Mouse (Mus musculus): ENCODE results near the gene Olfr54. TPM values are rescaled to one million over a fixed set of nuclear protein-coding genes. Genes with fewer than 3 reads are reported as not detected.
"Not testable (repeated sequence)": the region's sequence is repeated elsewhere in the genome, so short reads cannot be mapped to it uniquely, and the experiment has no call there.

Gene Olfr54
- not detected in 2 replicates for polyA plus RNA-seq (2015; fragmentation: Nextera tagmentation; extraction: Ambion mirVana)

DNA sequence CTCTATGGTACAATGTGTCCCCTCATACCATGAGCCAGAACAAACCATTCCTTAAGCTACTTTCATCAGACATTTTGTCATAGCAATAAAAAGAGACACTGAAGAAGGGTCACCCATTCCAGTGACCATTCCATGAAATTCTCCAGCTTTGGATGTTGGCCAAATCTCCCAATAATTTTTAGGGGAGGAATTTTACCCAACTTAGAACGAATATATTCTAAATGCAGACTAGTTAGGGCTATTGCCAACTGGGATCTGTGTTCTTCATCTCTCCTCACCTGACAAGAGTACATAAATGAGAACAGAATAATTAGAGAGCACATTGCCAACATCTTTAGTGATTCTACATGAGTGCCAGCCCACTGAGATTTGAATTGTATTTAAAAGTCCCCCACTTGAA lies at the start of gene Olfr54:
Gene Olfr54, plus strand, starts transcription at position 301 of the 400 bp plus-strand sequence.
- no peak for ATAC-seq (ENCODE audit: low FRiP score)
- H3K4me3 ChIP-seq: no peak within 1 kb of the TSS
- no peak within 1 kb of the TSS for H3K27ac ChIP-seq
- no peak within 1 kb of the TSS for H3K9ac ChIP-seq
- 76% methylated on average over 1 of the region's 1 CpGs for WGBS
- no peaks in the 10 kb centered on the region for H3K36me3 ChIP-seq
- H3K4me2 ChIP-seq: no peak within 1 kb of the TSS
- H3K4me1 ChIP-seq (replicated peaks): no peaks in the 10 kb centered on the region
- no peaks in the 10 kb centered on the region for H3K9me3 ChIP-seq
- no peaks in the 10 kb centered on the region for H3K27me3 ChIP-seq

DNA sequence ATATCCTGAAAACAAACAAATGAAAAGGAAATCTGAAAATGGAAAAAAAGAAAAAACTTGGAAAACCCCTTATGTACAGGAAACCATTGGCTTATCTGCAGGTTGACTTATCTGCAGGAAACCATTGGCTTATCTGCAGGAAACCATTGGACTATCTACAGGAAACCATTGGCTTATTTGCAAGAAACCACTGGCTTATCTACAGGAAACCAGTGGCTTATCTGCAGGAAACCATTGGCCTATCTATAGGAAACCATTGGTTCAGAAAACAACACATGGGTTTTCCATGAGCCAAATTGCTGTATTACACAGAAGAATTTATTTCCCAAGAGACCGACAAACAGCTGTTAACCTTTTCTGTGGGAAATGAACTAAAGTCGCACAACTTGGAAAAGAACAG lies 49.1 kb upstream of the Olfr54 start:
- Histone ChIP-seq H3K4me2 (no peak overlapping the region), H3K9ac (no peak overlapping the region), H3K27me3 (0 out of 2 replicates have a peak, but pooled peaks cover 3% of the 10 kb centered on the region), H3K27ac (no peak overlapping the region), H3K4me1 (replicated peaks) (no peaks in the 10 kb centered on the region), H3K9me3 (no peaks in the 10 kb centered on the region), H3K4me3 (no peak overlapping the region), H3K36me3 (no peaks in the 10 kb centered on the region)
- 93% methylated on average over 2 of the region's 2 CpGs for WGBS
- no peak for ATAC-seq (ENCODE audit: low FRiP score)

DNA sequence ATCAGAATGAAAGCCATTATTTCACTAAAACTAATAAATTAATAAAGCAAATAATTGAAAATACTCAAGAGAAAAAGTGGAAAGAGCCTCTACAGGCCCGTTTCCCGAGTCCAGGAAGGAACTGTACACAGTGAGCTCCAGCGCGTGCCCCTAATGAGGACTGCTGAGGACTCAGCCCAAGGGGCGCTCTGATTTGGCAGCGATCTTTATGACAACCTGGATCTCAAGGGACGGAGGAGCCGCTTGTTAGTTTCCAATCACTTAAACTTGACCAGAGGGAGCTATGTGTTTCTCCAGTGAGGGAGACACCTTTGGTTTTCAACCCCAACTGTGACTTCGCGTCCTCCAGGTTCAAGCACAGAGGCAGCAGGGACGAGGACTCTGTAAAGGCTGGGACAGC lies 47.8 kb upstream of the Olfr54 start, which contains the start of gene Olfr1378:
Gene Olfr1378, plus strand, starts transcription at position 301 of the 400 bp plus-strand sequence.
- no peak for ATAC-seq (ENCODE audit: low FRiP score)
- 88% methylated on average over 11 of the region's 11 CpGs for WGBS
- Histone ChIP-seq H3K4me3 (no peak within 1 kb of the TSS), H3K9me3 (no peaks in the 10 kb centered on the region), H3K27me3 (0 out of 2 replicates have a peak, but pooled peaks cover 3% of the 10 kb centered on the region), H3K27ac (no peak within 1 kb of the TSS), H3K9ac (no peak within 1 kb of the TSS), H3K4me1 (replicated peaks) (no peaks in the 10 kb centered on the region), H3K4me2 (no peak within 1 kb of the TSS), H3K36me3 (no peaks in the 10 kb centered on the region)

DNA sequence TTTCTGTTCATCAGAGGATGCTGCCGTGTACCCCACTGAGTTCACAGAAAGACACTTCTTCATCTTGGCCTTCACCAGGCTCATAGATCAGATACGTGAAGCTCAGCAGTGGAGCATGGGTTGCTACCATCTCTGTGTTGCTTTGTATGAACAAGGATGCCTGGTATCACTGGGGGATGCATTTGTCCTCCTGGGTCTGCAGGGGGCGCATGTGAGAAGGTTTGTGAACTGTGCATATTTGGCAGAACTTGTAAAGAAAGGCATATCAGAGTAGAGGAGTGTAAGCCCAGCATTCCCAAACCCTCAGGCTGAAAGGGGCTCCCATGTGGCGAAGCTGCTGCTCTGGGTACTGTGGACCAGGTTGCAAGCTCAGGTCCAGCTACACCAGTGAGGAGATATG lies 36.8 kb upstream of the Olfr54 start:
- no peaks in the 10 kb centered on the region for H3K4me1 ChIP-seq (replicated peaks)
- no peaks in the 10 kb centered on the region for H3K36me3 ChIP-seq
- no peak overlapping the region for H3K27ac ChIP-seq
- ATAC-seq (ENCODE audit: low FRiP score): no peak
- no peak overlapping the region for H3K4me2 ChIP-seq
- H3K4me3 ChIP-seq: no peak overlapping the region
- no peaks in the 10 kb centered on the region for H3K9me3 ChIP-seq
- no peaks in the 10 kb centered on the region for H3K27me3 ChIP-seq
- H3K9ac ChIP-seq: no peak overlapping the region
- WGBS: 74% methylated on average over 4 of the region's 4 CpGs

DNA sequence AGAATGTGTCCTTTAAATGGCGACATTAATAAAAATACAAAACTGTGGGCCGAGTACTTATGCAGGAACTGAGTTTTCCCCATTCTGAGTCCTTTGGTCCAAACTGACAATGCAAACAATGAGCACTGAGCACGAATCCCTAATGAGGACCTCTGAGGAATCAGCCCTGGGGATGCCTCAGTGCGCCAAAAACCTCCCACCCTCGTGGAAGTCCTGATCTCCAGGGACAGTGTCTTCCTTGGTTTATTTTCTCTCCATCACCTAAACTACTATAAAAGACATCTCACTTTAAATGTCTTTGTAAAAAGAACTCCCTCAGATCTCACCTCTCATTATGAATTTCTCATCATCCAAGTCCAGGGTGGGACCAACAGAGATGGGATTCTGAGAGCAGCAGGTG lies 32.4 kb upstream of the Olfr54 start, which contains the start of gene Olfr1377:
Gene Olfr1377, plus strand, starts transcription at position 301 of the 400 bp plus-strand sequence.
- H3K27ac ChIP-seq: no peak within 1 kb of the TSS
- no peak for ATAC-seq (ENCODE audit: low FRiP score)
- H3K4me1 ChIP-seq (replicated peaks): no peaks in the 10 kb centered on the region
- 65% methylated on average over 5 of the region's 5 CpGs for WGBS
- H3K4me2 ChIP-seq: no peak within 1 kb of the TSS
- H3K9ac ChIP-seq: no peak within 1 kb of the TSS
- H3K27me3 ChIP-seq: no peaks in the 10 kb centered on the region
- H3K9me3 ChIP-seq: no peaks in the 10 kb centered on the region
- no peaks in the 10 kb centered on the region for H3K36me3 ChIP-seq
- H3K4me3 ChIP-seq: no peak within 1 kb of the TSS

DNA sequence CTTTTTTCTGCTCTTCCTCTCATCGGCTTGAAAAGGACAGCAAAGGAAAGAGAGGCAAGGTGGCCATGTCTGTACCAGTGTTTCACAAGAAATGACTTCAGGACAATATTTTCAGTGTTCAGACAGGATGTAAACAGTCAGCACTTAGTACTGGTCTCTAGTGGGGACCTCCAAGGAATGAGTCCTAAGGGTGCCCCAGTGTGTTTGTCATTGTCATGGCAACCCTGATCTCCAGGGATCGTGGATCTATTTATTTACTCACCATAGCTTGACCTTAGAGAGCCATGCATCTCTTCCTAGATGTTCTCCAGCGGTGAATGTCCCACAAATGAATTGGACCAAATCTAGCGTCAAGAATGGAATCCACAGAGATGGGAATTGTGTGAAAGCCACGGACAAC lies 10.7 kb upstream of the Olfr54 start, which contains the start of gene Olfr51:
Gene Olfr51, plus strand, starts transcription at position 301 of the 400 bp plus-strand sequence.
- 80% methylated on average over 5 of the region's 5 CpGs for whole genome bisulfite sequencing

DNA sequence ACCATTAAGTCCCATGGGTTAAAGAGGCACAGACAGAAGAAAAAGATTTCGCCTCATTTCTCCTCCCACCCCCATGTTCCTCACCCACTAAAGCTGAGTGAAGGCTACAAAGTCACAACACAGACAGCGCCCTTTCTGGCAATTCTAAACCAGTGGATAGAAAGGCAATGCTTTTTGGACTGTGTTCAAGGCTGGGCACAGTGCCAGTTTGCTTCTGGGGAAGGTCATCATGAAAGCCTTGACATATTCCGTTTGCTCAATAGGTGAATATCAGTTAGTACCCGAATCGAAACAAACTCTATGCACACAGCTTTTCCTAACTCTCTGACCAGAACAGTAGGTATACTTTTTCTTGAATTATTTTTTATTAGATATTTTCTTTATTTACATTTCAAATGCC lies 2.2 kb upstream of the Olfr54 start:
- Histone ChIP-seq H3K27ac (no peak overlapping the region), H3K9ac (no peak overlapping the region), H3K4me3 (no peak overlapping the region), H3K9me3 (no peaks in the 10 kb centered on the region), H3K36me3 (no peaks in the 10 kb centered on the region), H3K4me2 (no peak overlapping the region), H3K27me3 (no peaks in the 10 kb centered on the region), H3K4me1 (replicated peaks) (no peaks in the 10 kb centered on the region)
- WGBS: 74% methylated on average over 5 of the region's 5 CpGs
- ATAC-seq (ENCODE audit: low FRiP score): no peak

More for the DNA sequence above, 10.7 kb upstream of the Olfr54 start, which contains the start of gene Olfr51:
- Histone ChIP-seq H3K27me3 (no peaks in the 10 kb centered on the region), H3K27ac (no peak within 1 kb of the TSS), H3K4me1 (replicated peaks) (no peaks in the 10 kb centered on the region), H3K4me2 (no peak within 1 kb of the TSS), H3K9me3 (no peaks in the 10 kb centered on the region), H3K36me3 (no peaks in the 10 kb centered on the region), H3K4me3 (no peak within 1 kb of the TSS), H3K9ac (no peak within 1 kb of the TSS)
- no peak for ATAC-seq (ENCODE audit: low FRiP score)

DNA sequence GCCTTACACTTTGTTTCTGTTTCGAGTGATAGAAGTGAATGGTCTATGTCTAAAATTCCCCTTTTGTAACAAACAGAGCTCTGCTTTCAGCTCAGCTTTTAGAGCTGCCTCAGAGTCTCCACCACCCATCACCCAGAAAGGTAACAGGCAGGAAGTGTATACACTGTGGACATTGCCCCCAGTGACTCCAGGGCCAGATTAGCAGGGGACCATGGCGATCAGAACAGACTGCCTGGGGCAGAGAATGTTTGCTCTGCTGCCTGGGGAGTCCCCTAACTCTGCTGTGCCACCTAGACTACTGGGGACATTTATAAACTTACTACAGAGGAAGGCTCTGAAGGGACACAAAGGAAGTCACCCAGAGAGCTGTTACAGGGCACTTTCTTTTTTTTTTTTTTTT lies 2.3 kb downstream of the Olfr54 start:
- WGBS: 62% methylated on average over 2 of the region's 2 CpGs
- no peaks in the 10 kb centered on the region for H3K27me3 ChIP-seq
- no peak overlapping the region for H3K4me2 ChIP-seq
- H3K9me3 ChIP-seq: no peaks in the 10 kb centered on the region
- no peaks in the 10 kb centered on the region for H3K4me1 ChIP-seq (replicated peaks)
- no peak overlapping the region for H3K9ac ChIP-seq
- H3K4me3 ChIP-seq: no peak overlapping the region
- ATAC-seq (ENCODE audit: low FRiP score): no peak
- H3K27ac ChIP-seq: no peak overlapping the region
- no peaks in the 10 kb centered on the region for H3K36me3 ChIP-seq

DNA sequence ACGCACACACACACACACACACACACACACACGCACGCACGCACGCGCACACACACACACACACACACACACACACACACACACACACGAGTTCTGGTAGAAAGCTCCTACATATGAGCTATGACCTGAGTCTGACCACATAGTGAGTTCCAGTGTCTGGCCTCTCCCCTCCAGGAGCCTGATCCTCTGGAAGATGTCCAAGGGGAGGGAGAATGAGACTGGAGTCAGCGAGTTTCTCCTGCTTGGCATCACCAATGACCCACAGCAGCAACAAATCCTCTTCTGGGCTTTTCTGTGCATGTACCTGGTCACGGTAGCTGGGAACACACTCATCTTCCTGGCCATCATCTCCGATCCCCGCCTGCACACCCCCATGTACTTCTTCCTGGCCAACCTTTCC lies 12.8 kb downstream of the Olfr54 start:
- not testable (repeated sequence) for H3K4me2 ChIP-seq; H3K27me3 ChIP-seq; H3K4me3 ChIP-seq; H3K9ac ChIP-seq; H3K27ac ChIP-seq; H3K4me1 ChIP-seq (replicated peaks); H3K9me3 ChIP-seq; H3K36me3 ChIP-seq; ATAC-seq (ENCODE audit: low FRiP score)
- 82% methylated on average over 10 of the region's 11 CpGs for WGBS

DNA sequence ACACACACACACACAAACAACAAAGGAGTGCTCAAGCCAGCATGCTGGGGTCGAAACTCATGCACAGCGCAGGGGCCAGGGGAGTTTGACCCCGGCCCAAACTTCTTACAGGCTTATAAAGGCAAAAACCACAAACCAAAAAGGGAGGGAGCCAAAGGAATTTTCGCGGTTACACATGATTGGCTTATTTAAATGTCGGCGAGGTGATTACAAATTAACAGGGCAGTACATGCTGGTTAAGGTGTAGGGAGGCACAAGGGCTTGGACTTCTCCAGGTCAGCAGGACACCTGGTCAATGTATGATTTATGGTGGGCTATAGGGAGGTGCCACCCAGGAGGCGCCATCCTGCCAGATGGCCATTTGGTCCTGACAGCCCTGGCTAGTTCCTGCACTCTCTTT lies 15.3 kb downstream of the Olfr54 start:
- H3K4me1 ChIP-seq (replicated peaks); H3K27ac ChIP-seq; H3K36me3 ChIP-seq; H3K4me3 ChIP-seq; ATAC-seq (ENCODE audit: low FRiP score); H3K9me3 ChIP-seq; H3K27me3 ChIP-seq; H3K4me2 ChIP-seq; H3K9ac ChIP-seq: not testable (repeated sequence)
- WGBS: 78% methylated on average over 8 of the region's 8 CpGs

DNA sequence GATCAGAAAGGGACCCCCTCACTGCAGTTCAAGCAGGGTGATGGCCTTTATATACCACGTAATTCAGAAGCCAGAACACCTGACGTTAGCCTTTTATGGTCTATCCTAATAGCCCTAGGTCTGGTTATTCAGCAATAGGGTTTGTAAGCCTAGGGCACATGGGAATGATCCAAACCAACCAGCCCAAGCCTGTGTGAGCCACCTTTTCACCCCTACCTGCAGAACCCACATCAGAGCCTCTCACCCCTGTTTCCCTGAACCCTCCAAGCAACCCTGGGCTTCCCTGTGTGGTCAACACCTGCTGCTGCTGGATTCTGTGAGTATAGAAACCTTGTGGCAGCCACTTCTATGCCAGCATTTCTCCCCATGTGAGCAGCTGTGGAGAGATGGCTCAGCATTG lies 16.2 kb downstream of the Olfr54 start:
- no peak overlapping the region for H3K9ac ChIP-seq
- no peaks in the 10 kb centered on the region for H3K36me3 ChIP-seq
- no peaks in the 10 kb centered on the region for H3K27me3 ChIP-seq
- no peak overlapping the region for H3K4me2 ChIP-seq
- H3K4me3 ChIP-seq: no peak overlapping the region
- ATAC-seq (ENCODE audit: low FRiP score): no peak
- H3K9me3 ChIP-seq: no peaks in the 10 kb centered on the region
- H3K27ac ChIP-seq: no peak overlapping the region
- H3K4me1 ChIP-seq (replicated peaks): no peaks in the 10 kb centered on the region
- 80% methylated on average over 2 of the region's 2 CpGs for WGBS

DNA sequence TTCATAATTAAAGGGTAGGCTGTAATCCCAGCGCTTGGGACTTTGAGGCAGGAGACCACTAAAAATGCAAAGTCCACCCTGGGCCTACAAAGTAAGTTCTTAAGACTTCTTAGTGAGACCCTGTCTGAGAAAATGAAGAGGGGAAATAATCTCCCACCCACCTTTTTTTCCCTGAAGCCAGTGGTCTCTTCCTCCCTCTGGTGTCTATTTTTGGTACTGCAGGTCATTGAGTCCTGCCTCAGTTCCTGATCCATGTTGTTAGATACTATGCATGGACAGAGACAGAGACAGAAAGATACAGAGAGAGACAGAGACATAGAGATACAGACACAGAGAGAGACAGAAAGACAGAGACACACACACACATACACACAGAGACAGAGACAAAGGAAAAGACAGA lies 18.8 kb downstream of the Olfr54 start:
- Histone ChIP-seq H3K9ac (no peak overlapping the region), H3K27me3 (no peaks in the 10 kb centered on the region), H3K4me1 (replicated peaks) (no peaks in the 10 kb centered on the region), H3K4me2 (no peak overlapping the region), H3K9me3 (no peaks in the 10 kb centered on the region), H3K4me3 (no peak overlapping the region), H3K27ac (no peak overlapping the region), H3K36me3 (no peaks in the 10 kb centered on the region)
- WGBS: 19% methylated on average over 1 of the region's 1 CpGs
- no peak for ATAC-seq (ENCODE audit: low FRiP score)

DNA sequence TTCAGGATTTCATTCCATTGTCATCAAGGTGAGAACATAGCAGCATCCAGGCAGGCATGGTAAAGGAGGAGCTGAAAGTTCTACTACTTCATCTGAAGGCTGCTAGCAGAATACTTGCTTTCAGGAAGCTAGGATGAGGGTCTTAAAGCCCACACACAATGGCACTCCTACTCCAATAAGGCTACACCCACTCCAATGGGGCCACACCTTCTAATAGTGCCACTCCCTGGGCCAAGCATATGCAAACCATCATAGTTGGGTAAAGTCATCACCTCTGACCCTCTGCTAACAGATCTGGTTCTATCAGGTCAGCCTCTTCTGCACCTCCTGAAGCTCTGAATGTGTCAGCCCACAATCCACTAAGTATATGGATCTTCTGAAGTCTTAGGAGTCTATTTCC lies 20.1 kb downstream of the Olfr54 start:
- H3K9ac ChIP-seq; H3K4me1 ChIP-seq (replicated peaks); H3K4me3 ChIP-seq; H3K27me3 ChIP-seq; H3K9me3 ChIP-seq; H3K36me3 ChIP-seq; H3K4me2 ChIP-seq; ATAC-seq (ENCODE audit: low FRiP score); H3K27ac ChIP-seq: not testable (repeated sequence)

Data from hindbrain, embryonic 13.5 days (tissue).